Mouse (Mus musculus) ES-E14 (cell line): Measurements from ENCODE around the gene Dnttip1.

Source experiments
- HCFC1 ChIP-seq: IDR thresholded peaks from 2 replicates; pipeline ENCODE4 v1.6.1; 2012; ENCODE audit warnings: low read length, inconsistent platforms, borderline replicate concordance; ENCODE audit not compliant: insufficient read depth
- MAFK ChIP-seq: IDR thresholded peaks from 2 replicates; pipeline ENCODE4 v1.6.1; 2014; ENCODE audit warnings: mild to moderate bottlenecking, low read depth, low read length, inconsistent platforms; ENCODE audit not compliant: insufficient read depth
- ZC3H11A ChIP-seq: IDR thresholded peaks from 2 replicates; pipeline ENCODE4 v1.6.1; 2012; ENCODE audit warnings: low read depth, mild to moderate bottlenecking, inconsistent platforms, low read length, borderline replicate concordance

DNA sequence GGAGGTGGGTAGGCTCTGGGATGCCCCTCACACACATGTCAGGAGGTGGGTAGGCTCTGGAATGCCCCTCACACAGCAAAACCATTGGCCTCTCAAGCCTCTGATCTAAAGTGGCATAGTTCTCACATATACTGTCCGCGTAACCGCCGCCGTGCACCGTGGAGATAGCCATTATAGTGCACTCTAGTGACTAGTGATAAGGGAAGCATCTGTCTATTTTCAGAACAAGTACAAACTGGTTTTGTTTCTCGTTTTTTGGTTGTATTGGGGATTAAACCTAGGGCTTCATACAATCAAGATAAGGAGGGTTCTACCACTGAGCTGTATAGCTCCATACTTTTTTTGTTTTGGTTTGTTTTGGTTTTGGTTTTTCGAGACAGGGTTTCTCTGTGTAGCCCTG is 70.0 kb downstream of the Dnttip1 start:
- no peak for TF ChIP-seq MAFK
- no peak for TF ChIP-seq HCFC1
- TF ChIP-seq ZC3H11A, result no peak
